Mouse (Mus musculus) embryo, embryonic 9.5 days (tissue): ENCODE measurements around the gene Gtf2h4.

ENCODE experiments used
- DNase-seq: peaks from one replicate; pipeline ENCODE4 v3.0.0-alpha.2; 2017; ENCODE audit errors: extremely low spot score

Gtf2h4 gene

GRCm38 (mm10) chr17:35697429-35697758 is 23.9 kb upstream of the Gtf2h4 start:
- DNase-seq, result no peak

- no peak for DNase-seq
Observed at GRCm38 (mm10) chr17:35696691-35697090, 23.2 kb upstream of the Gtf2h4 start.

DNA sequence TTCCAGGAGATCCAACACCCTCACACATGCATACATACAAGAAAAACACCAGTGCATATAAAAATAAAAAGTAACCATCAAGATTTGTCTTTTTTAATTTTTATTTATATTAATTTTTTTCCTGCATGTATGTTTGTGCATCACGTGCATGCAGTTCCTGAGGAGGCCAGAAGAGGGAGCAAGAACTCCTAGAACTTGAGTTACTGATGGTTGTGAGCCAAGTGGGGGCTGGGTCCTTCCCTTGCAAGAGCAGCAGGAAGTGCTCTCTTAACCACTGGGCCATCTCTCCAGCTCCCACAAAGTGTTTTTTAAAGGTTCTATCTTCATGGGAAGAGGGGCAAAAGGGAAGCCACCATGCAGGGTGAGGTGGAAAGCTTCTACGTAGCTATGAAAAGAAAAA is 21.8 kb upstream of the Gtf2h4 start:
- DNase-seq, result no peak

DNA sequence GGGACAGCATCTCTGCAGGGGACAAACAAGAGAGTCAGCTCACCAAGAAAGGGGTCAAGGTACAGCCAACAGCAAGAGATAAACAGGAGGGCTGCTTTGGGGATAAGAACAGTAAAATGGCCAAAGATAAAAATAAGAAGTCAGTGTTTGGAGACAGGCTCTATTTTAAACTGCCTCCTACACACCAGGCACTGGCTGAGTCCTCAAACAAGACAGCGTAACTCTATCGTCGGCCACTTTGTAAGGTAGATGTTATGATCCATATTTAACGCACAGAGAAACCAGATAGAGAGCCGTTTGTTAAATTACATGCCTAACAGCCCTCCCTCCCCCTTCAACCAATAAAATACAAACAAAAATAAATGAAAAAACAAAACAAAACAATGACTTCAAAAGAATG is 20.4 kb upstream of the Gtf2h4 start:
- DNase-seq, result no peak

GRCm38 (mm10) chr17:35692368-35692767 is 18.8 kb upstream of the Gtf2h4 start:
- DNase-seq, result no peak

GRCm38 (mm10) chr17:35691811-35692210 is 18.3 kb upstream of the Gtf2h4 start:
- no peak for DNase-seq

GRCm38 (mm10) chr17:35689936-35690645 is 16.6 kb upstream of the Gtf2h4 start:
- no peak for DNase-seq

- no peak for DNase-seq
Observed at GRCm38 (mm10) chr17:35688347-35689175, 15.0 kb upstream of the Gtf2h4 start.

DNA sequence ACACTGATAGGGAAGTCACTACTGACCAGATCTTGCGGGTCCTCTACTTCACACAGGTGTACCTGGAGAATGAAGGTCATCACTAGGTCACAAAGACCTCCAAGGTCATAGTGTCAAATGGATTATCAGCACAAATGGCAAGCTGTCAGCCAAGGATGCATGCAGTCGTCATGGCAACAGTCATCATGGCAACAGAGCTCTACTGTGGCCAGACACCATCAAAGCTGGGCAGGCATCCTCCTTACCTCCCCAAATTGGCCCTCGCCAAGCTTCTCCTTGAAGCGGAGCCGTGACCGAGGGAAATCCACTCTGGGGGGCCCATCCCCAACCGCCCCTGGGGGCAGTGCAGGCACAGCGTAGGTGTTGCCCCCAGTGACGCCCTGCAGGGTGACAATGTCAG is 11.5 kb upstream of the Gtf2h4 start:
- DNase-seq, result no peak

- no peak for DNase-seq
Observed at GRCm38 (mm10) chr17:35681986-35682385, 8.4 kb upstream of the Gtf2h4 start.

GRCm38 (mm10) chr17:35680591-35680990 is 7.1 kb upstream of the Gtf2h4 start:
- DNase-seq, result peak; percentile 45

DNA sequence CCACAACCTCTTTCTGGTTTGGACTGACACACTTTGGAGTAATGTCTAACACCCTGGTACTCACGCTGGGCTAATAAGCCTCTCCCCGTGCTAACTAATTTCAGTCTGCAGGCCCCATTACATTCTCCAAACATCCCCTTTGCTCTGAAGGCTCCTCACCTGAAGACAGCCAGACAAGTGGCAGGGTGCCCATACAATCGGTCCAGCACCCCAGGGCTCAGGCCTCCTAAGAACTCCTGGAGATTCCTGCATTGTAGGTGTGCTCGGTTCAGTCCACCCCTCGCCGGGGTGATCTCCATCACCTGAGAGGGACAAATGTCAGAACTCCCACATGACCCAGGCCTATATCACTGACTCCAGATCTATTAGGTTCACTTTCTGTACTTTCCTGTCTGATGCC is 1.0 kb downstream of the Gtf2h4 start:
- no peak for DNase-seq

- no peak for DNase-seq
Observed at GRCm38 (mm10) chr17:35671846-35672245, 1.7 kb downstream of the Gtf2h4 start.

DNA sequence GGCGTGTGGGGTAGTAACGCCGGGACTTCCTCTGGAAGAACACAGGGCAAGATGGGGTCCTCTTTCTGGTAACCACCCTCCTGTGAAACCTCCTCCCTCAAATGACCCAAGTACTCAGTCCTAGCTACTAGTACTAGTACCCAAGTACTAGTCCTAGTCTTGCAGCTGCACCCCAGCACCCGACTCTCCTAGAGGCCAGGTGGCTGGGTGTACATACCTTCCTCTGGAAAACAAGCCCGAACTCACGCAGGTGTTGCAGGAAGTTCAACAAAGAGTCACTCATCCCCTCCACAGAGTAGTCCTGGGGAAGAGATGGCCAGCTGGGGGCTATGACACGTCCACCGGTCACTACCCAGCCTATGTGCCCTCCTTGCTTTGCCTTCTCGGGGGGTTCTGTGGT is 3.8 kb downstream of the Gtf2h4 start:
- DNase-seq, result no peak

- DNase-seq, result peak; percentile 97
Observed at GRCm38 (mm10) chr17:35667334-35668065, 6.0 kb downstream of the Gtf2h4 start, which contains the start of gene Vars2. TSS of gene Vars2 (minus strand) at chr17:35667592.

GRCm38 (mm10) chr17:35666851-35667256 is 6.7 kb downstream of the Gtf2h4 start:
- no peak for DNase-seq

- no peak for DNase-seq
Observed at GRCm38 (mm10) chr17:35665957-35666515, 7.5 kb downstream of the Gtf2h4 start.

DNA sequence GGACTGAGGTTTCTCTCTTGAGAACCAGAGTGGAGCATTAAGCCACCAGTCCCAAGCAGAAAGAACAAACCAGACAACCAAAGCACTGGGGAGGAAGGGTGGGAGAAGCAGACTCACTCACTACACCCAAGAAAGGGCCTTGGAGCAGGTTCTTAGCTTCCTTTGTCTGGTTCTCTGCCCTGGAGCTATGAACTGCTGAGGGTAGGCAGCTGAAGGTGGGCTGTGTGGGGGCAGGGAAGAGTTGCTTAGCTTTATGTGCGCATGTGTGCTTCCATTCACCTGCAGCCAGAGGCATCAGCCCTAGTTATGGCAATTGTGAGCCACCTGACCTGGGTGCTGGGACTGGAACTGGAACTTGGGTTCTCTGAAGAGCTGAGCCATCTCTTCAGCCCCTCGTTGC is 20.5 kb downstream of the Gtf2h4 start:
- DNase-seq, result no peak

GRCm38 (mm10) chr17:35649429-35649828 is 24.1 kb downstream of the Gtf2h4 start:
- DNase-seq, result no peak

DNA sequence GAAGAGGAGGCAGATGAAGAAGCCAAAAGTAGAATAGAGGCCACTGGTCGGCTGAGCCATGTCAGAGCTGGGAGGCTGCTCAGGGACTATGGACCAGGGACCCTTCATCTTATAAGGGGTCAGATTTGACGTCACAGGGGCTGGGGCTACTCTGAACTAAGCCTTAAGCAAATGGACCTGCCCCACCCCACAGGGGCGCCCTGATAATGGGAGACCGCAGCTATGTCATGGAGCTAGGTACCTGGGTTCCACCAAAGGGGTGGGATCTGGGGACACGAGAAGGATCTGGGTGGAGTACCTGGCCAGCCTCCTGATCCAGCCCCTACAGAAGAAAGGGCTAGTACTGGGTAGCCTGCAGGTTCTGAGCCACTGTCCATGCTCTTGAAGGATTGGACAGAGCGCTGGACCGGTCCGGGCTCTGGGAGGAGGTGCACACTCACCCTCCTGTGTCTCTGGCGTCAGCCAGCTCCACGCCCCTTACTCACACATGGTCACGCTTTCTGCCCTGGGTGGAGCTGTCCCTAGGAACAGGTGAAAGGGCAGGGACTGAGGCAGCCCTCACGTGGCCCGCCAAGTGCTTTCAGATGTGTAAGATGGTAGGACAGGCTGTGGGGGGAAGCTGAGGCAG is 29.8 kb downstream of the Gtf2h4 start, which contains the start of gene Mucl3:
Gene Mucl3, minus strand, starts transcription at position 87 of the 628 bp plus-strand sequence.
- DNase-seq, result no peak

DNA sequence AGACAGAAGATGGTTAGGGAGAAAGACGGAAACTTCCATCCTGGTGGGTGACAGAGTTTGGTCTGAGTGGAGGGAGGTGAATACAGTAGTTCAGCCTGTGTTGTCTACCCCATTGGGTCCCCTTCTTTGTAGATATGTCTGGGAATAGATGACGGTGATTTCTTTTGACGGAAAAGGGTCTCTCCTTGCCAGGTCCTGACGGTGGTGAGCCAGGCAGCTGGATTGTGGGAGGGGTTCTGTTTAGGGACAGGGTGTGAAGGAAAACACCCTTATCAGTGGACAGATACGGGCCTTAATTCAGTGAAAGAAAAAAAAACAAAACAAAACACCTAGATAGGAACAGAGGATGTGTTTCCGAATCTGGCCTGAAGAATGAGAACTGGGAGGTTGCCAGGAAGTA is 34.2 kb downstream of the Gtf2h4 start:
- DNase-seq, result no peak
